8 mouse cellular contexts compared by ENCODE assay signal in the genomic region with DNA sequence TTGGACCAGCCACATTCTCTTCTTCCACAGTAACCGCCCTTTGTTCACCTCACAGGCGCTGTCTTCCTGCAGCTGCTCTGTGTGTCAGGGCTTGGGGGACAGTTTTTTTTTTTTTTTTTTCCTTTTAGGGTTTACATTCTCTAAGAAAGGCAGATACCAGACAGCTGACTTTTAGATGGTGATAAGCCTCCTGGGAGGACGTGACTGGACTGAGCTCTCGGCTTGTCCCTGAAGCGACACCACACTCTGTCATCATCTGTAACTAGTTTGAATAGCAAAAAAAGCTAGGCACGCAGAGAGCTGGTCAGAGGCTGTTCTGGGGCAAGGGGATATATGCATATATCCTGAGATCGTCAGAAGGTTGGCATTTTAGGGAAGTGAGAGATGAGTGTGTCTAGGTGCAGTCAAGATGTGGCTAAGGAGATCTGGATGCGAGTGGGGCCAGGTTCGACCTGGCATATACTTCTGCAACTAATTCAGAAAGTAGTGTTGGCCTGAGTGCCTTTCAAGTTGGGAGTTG. TPM values are rescaled to one million over a fixed set of nuclear protein-coding genes. Genes with fewer than 3 reads are reported as not detected.
A peak's percentile ranks its signal among the peaks of the same experiment; 100 is the strongest.
DNase-seq lines count a peak whose midpoint lies in the region; ATAC-seq and TF ChIP-seq lines count a peak whose summit lies in the region.

No protein-coding gene starts in this region.

- TF ChIP-seq CTCF in heart, postnatal 0 days (IDR thresholded peaks at IDR 0.05; ENCODE audit: low read depth) = no peak
- TF ChIP-seq CTCF in heart, adult 2 months (IDR thresholded peaks at IDR 0.05) = no peak
- no peak for TF ChIP-seq CTCF in G1E (IDR thresholded peaks at IDR 0.05; ENCODE audit: low read depth, low read length)

- peak overlapping the region; percentile 12; the same call in 1 of the 2 replicates for H3K4me3 ChIP-seq in heart, postnatal 0 days (ENCODE audit: low read depth, low read length)
- H3K4me3 ChIP-seq in heart, adult 2 months = no peak overlapping the region
- peak overlapping the region; percentile 7; the same call in 1 of the 2 replicates for H3K4me3 ChIP-seq in G1E (ENCODE audit: low read depth, low read length)
- H3K4me3 ChIP-seq in forebrain, embryonic 13.5 days = no peak overlapping the region
- H3K4me3 ChIP-seq in midbrain, embryonic 12.5 days = no peak overlapping the region

- peak overlapping the region; percentile 78 for H3K27ac ChIP-seq in heart, postnatal 0 days (ENCODE audit: low read depth)
- H3K27ac ChIP-seq in heart, adult 2 months = no peak overlapping the region
- 0 out of 2 replicates have a peak overlapping the region, but pooled peaks have one; percentile 32 for H3K27ac ChIP-seq in forebrain, embryonic 13.5 days
- H3K27ac ChIP-seq in midbrain, embryonic 12.5 days (replicated peaks) = peak overlapping the region; percentile 74

- no peak for TF ChIP-seq POLR2A in heart, adult 2 months (IDR thresholded peaks at IDR 0.05; ENCODE audit: insufficient read depth, low read depth, low read length)

- 16% methylated on average over 9 of the region's 9 CpGs for WGBS in heart, postnatal 0 days
- WGBS in heart, adult 2 months = 37% methylated on average over 9 of the region's 9 CpGs
- 56% methylated on average over 9 of the region's 9 CpGs for WGBS in forebrain, embryonic 13.5 days
- 40% methylated on average over 9 of the region's 9 CpGs for WGBS in midbrain, embryonic 12.5 days

- no peaks in the 10 kb centered on the region for H3K36me3 ChIP-seq in heart, postnatal 0 days (replicated peaks; ENCODE audit: control insufficient read depth, insufficient read depth, low read length)
- no peaks in the 10 kb centered on the region; the same call in 1 of the 2 replicates for H3K36me3 ChIP-seq in heart, adult 2 months (ENCODE audit: control insufficient read depth, insufficient read depth, low read length)
- H3K36me3 ChIP-seq in G1E (replicated peaks) = peaks cover 34% of the 10 kb centered on the region
- H3K36me3 ChIP-seq in forebrain, embryonic 13.5 days (ENCODE audit: poor library complexity, severe bottlenecking) = no peaks in the 10 kb centered on the region
- H3K36me3 ChIP-seq in midbrain, embryonic 12.5 days = no peaks in the 10 kb centered on the region

- peaks cover 36% of the 10 kb centered on the region for H3K4me1 ChIP-seq in heart, postnatal 0 days (ENCODE audit: control insufficient read depth, insufficient read depth)
- peaks cover 17% of the 10 kb centered on the region for H3K4me1 ChIP-seq in heart, adult 2 months (ENCODE audit: control insufficient read depth, insufficient read depth, low read length)
- H3K4me1 ChIP-seq in G1E (ENCODE audit: insufficient read depth, low read depth, low read length) = peaks cover 54% of the 10 kb centered on the region
- H3K4me1 ChIP-seq in forebrain, embryonic 13.5 days = peaks cover 24% of the 10 kb centered on the region
- peaks cover 39% of the 10 kb centered on the region for H3K4me1 ChIP-seq in midbrain, embryonic 12.5 days

- H3K27me3 ChIP-seq in heart, postnatal 0 days (ENCODE audit: control insufficient read depth, insufficient read depth, low read length) = no peaks in the 10 kb centered on the region
- no peaks in the 10 kb centered on the region for H3K27me3 ChIP-seq in heart, adult 2 months (ENCODE audit: control insufficient read depth, insufficient read depth, low read length)
- H3K27me3 ChIP-seq in G1E (ENCODE audit: insufficient read depth, low read length) = no peaks in the 10 kb centered on the region
- no peaks in the 10 kb centered on the region for H3K27me3 ChIP-seq in forebrain, embryonic 13.5 days
- H3K27me3 ChIP-seq in midbrain, embryonic 12.5 days = no peaks in the 10 kb centered on the region

- intact Hi-C loops in heart, adult 2 months (cut with DNase I) = no loop called here

- H3K9ac ChIP-seq in heart, postnatal 0 days (replicated peaks; ENCODE audit: low read depth, low read length) = peak overlapping the region; percentile 46; the same call in 1 of the 2 replicates
- H3K9ac ChIP-seq in heart, adult 2 months (ENCODE audit: low read depth, low read length) = no peak overlapping the region
- no peak overlapping the region for H3K9ac ChIP-seq in forebrain, embryonic 13.5 days
- H3K9ac ChIP-seq in midbrain, embryonic 12.5 days (replicated peaks) = no peak overlapping the region; the same call in 1 of the 2 replicates

- DNase-seq in heart, postnatal 0 days (ENCODE audit: low spot score) = peak; percentile 48
- DNase-seq in heart, adult 2 months = no peak
- no peak for DNase-seq in G1E (ENCODE audit: low spot score)
- DNase-seq in right cerebral cortex, adult 2 months (ENCODE audit: low spot score in 2 of 2) = no peak
- DNase-seq in ovary, postnatal 36 days (ENCODE audit: low spot score) = no peak
- DNase-seq in kidney, adult 11 months = no peak

- peak; percentile 60 for ATAC-seq in heart, postnatal 0 days (ENCODE audit: insufficient read depth, low read depth)
- ATAC-seq in G1E (ENCODE audit: extremely low read depth, insufficient number of reproducible peaks, low FRiP score, poor library complexity, severe bottlenecking) = peak; percentile 79
- ATAC-seq in forebrain, embryonic 13.5 days = 0 out of 2 replicates have a peak, but pooled peaks have one; percentile 38
- peak; percentile 59 for ATAC-seq in midbrain, embryonic 12.5 days (ENCODE audit: low FRiP score, low read depth)

- peaks cover 15% of the 10 kb centered on the region for H3K79me2 ChIP-seq in heart, adult 2 months (replicated peaks; ENCODE audit: control insufficient read depth, insufficient read depth, low read length)

- TF ChIP-seq EP300 in heart, postnatal 0 days (IDR thresholded peaks at IDR 0.05; ENCODE audit: low read depth) = no peak
- TF ChIP-seq EP300 in heart, adult 2 months (IDR thresholded peaks at IDR 0.05; ENCODE audit: insufficient read depth, low read depth, low read length) = no peak

- H3K4me2 ChIP-seq in heart, postnatal 0 days (ENCODE audit: low read depth, low read length) = peak overlapping the region; percentile 48
- H3K4me2 ChIP-seq in forebrain, embryonic 13.5 days = peak overlapping the region; percentile 11
- peak overlapping the region; percentile 25 for H3K4me2 ChIP-seq in midbrain, embryonic 12.5 days (replicated peaks)

- no peaks in the 10 kb centered on the region for H3K9me3 ChIP-seq in heart, postnatal 0 days (replicated peaks; ENCODE audit: control insufficient read depth, low read length)
- H3K9me3 ChIP-seq in G1E (replicated peaks) = no peaks in the 10 kb centered on the region
- H3K9me3 ChIP-seq in forebrain, embryonic 13.5 days (replicated peaks) = no peaks in the 10 kb centered on the region
- no peaks in the 10 kb centered on the region for H3K9me3 ChIP-seq in midbrain, embryonic 12.5 days

RNA-seq across cellular contexts. Expression of gene Ccdc6, which starts 23.0 kb away (rescaled TPM):
- total RNA-seq in heart, postnatal 0 days (2014; rRNA removed; ENCODE audit: low replicate concordance) = 10.4 and 24.2 TPM in 2 replicates
- polyA plus RNA-seq in heart, postnatal 0 days (2015; fragmentation: Nextera tagmentation; extraction: Ambion mirVana) = 7.7 and 7.8 TPM in 2 replicates
- total RNA-seq in heart, adult 2 months (2021) = 10 to 100 TPM; 26.3 to 28.5 TPM
- polyA plus RNA-seq in heart, adult 2 months (2012; rRNA removed) = 14.3 and 18.4 TPM in 2 replicates
- total RNA-seq in G1E (2014; fragmentation: Nextera tagmentation) (93.8 and 95.0 TPM in 2 replicates), G1E (2017) (18.9 and 22.2 TPM in 2 replicates)
- polyA plus RNA-seq in G1E (2012) = 21.1 and 23.4 TPM in 2 replicates
- polyA plus RNA-seq in forebrain, embryonic 13.5 days (2015; fragmentation: Nextera tagmentation; extraction: Ambion mirVana) = 15.9 and 17.1 TPM in 2 replicates
- 16.2 and 17.1 TPM in 2 replicates for polyA plus RNA-seq in midbrain, embryonic 12.5 days (2016; fragmentation: Nextera tagmentation; extraction: Ambion mirVana)

Comparison
In these comparisons a context has a peak if more than half of its experiments do, and no peak if none do; other contexts are left out.
1. H3K4me3 ChIP-seq: peak in heart, postnatal 0 days (single experiment) and G1E (single experiment); none in heart, adult 2 months (single experiment), forebrain, embryonic 13.5 days (single experiment) and midbrain, embryonic 12.5 days (single experiment).
2. Peak in every context shown above with its lines, with median percentiles within 50 percentile points of each other: ATAC-seq and H3K4me2 ChIP-seq.